Mouse (Mus musculus) left cerebral cortex, adult 9 months (tissue): Measurements from ENCODE around the gene Pvalb.

Source experiments
- DNase-seq, 2 experiments: peaks; one replicate each; pipeline ENCODE4 v3.0.0; 2022; ENCODE audit warnings: low spot score in 2 of 2

The Pvalb gene

GRCm38 (mm10) chr15:78195096-78195880 lies 10.9 kb downstream of the Pvalb start:
- no peak for DNase-seq

DNA sequence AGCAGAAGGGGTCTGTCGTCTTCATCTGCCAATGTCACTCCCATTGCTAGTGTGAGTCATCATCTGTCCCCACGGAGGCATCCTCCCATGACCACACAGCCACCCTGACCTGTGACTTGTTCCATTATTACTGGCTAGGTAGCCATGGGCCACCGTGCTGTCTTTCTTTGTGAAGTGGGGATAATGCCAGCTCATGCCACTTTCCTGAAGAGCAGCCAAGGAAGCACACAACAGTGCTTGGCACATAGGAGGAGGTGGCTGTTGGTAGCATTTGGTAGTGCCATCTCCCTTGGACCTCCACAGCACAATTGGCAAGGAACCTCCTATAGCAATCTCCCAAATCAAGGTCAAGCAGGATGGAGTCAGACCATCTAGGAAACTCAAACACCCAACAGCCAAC lies 11.9 kb downstream of the Pvalb start:
- DNase-seq: no peak

GRCm38 (mm10) chr15:78189636-78190035 lies 16.6 kb downstream of the Pvalb start:
- no peak for DNase-seq

GRCm38 (mm10) chr15:78188546-78188945 lies 17.7 kb downstream of the Pvalb start:
- no peak for DNase-seq

GRCm38 (mm10) chr15:78186906-78187305 lies 19.3 kb downstream of the Pvalb start:
- DNase-seq: no peak

DNA sequence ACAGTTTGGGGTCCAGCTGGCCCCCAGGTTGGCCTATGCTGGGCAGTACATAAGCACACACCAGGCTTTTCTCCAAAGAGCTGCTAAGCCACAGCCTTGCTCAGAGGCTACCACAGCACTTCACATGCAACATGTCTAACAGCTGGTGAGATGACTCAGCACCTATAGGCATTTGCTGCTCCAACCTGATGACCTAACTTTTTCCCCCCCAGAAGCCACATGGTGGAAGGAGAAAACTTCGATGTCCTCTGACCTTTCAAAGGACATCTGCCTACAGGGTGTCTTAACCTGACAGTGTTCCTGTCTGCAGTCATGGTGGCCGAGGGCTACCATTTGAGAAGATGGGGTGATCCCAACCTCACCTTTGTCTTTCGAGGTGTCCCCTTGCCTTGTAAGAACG lies 20.6 kb downstream of the Pvalb start:
- DNase-seq: no peak

- peak in 1 of 2 experiments; percentile 37 for DNase-seq
Observed at GRCm38 (mm10) chr15:78184855-78185254, 21.3 kb downstream of the Pvalb start.

DNA sequence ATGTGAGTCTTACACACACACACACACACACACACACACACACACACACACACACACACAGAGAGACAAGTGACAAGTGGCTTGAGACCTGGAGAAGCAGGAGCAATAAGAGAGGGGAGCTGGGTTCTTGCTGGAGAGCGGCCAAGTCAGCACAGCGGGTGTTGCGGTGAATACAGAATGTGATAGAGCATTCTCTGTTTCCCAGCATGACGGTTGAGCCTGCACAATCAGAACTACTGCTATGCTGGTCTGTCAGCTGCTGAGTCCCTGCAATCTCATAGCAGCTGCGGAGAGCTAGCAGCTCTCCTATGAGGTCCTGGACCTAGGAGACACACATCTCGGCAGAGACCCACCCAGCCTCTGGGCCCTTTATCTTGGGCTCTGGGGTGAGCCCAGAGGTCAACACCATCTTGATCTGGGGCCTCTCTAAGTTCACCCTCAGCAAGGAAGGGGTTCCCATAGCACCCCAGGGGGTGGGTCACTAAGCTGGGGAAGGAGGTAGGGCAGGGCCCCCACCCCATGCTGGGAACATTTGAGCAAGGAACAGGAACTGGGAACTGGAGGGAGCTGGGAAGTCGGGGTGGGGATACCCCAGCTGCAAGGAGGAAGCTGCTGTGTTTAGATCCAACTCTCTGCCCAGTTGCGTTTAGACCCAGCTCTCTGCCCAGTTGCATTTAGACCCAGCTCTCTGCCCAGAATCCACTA lies 24.3 kb downstream of the Pvalb start:
- peak in 1 of 2 experiments; percentile 58 for DNase-seq

- DNase-seq: no peak
Observed at GRCm38 (mm10) chr15:78179775-78180174, 26.4 kb downstream of the Pvalb start.

DNA sequence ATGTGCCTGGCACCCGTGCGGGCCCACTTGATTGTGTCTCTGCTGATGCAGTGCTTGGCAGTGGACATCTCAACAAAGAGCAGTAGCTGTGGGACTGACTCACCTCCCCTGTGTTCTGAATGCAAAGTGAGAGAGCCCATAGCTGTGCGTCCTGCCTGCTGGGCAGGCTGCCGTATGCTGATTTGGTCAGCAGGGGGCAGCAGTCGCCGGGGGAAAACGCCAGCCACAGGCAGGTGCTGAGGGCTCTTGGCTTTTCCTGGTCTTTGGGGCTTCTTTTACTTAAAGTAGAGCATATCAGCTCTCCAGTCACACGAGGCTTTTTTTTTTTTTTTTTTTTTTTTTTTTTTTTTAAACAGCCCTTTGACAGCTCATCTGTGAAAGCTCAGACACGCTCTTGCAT lies 27.8 kb downstream of the Pvalb start:
- peak in 1 of 2 experiments; percentile 89 for DNase-seq

- DNase-seq: no peak
Observed at GRCm38 (mm10) chr15:78177257-78177656, 28.9 kb downstream of the Pvalb start.

- no peak for DNase-seq
Observed at GRCm38 (mm10) chr15:78174887-78175245, 31.3 kb downstream of the Pvalb start.

- peak; percentile 99 for DNase-seq
Observed at GRCm38 (mm10) chr15:78173972-78174886, 32.0 kb downstream of the Pvalb start, which contains the start of gene Ift27. Ift27 (minus strand) TSS chr15:78174107.

DNA sequence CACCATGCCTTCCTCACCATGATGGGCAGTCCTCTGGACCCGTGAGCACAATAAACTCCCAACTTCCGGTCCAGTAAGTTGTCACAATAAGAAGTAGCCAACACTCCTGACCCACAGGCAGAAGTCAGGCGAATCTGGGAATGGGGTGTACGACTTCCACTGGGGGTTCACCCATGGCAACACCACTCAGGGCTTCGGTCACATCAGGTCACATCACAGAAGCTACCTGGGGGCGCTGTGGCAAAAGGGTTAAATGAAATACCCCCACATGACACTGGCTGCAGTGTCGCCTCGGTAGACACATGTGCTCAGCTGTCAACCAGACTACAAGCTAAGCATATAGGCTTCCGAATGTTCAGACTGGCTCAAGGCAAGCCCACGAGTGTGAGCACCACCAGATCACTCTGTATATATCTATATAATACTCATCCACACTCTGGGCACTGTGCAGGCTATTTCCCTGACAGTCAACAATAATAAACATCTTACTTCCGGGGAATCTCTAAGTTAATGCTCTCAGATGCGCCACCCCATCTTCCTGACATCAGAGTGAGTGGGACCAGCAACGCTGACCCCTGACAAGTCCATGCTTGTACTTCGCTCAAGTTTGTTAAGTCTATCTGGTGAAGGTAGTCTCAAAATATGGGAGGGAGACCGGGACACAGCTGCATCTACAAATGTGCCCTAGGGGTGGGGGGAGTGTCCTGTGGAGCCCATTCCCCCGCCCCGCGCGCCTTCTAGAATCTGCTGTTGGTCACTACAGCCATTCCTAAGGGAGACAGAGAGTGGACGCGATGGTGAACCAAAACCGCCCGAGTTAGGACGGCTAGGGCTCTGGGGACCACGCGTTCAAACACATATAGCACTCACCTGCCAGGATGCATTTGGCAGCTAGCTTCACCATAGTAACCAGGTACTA lies 33.0 kb downstream of the Pvalb start:
- no peak for DNase-seq

GRCm38 (mm10) chr15:78172256-78172898 lies 33.8 kb downstream of the Pvalb start:
- DNase-seq: no peak

- DNase-seq: no peak
Observed at GRCm38 (mm10) chr15:78171651-78172050, 34.5 kb downstream of the Pvalb start.

DNA sequence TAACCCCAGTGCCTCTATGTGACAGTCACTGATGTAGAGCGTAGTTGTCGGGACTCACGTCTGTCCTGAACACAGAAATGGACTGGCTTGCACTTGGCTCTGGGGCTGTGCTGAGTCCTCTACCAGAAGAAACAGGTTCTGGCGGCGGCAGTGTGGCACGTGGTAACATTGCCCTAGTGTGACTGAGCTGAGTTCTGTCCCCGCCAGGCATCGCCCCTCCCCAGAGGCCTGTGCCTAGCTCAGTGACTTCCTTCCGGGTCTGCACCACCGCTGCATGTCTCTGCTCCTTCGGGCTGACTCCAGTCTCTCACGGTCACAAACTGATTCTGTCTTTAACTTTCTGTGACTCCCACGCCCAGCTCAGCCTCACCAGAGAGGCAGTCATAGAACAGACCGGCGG lies 35.5 kb downstream of the Pvalb start:
- DNase-seq: no peak

DNA sequence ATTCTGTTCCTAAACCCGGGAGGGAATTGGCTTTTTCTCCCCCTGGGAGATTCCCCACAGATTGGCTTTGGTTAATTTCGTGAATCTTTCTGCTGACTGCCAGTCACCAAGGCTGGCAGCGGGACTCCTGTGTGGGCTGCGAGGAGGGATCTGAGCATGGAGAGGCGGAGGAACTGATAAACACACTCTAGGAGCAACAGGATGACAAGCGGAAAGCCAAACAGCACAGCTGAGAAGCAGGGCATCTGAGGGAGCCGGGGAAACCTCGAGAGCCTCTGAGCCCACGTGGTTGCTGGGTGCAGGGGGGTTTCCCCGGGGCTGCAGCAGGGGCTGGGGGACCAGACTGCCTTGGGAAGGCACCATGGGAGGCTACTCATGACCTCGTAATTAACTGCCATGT lies 36.6 kb downstream of the Pvalb start:
- no peak for DNase-seq

- DNase-seq: no peak
Observed at GRCm38 (mm10) chr15:78165292-78165691, 40.9 kb downstream of the Pvalb start.

DNA sequence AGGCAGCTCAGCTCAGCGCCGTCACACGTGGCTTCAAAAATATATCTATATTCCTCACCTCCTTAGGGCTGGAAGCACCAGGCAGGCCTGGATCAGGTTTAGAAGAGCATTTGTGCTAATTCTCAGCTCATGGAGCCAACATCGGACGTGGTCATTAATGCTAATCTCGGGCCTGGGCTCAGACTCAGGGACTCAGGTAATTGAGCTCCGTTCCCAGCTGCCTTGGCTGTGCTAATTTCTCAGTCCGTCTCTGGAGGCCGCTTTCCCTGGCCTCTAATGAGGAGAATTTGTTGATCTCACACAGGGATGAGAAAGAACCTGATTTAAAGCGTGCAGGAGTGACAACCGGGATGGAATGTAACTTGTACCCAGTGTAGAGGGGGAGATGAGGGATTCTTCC lies 41.7 kb downstream of the Pvalb start:
- no peak for DNase-seq

DNA sequence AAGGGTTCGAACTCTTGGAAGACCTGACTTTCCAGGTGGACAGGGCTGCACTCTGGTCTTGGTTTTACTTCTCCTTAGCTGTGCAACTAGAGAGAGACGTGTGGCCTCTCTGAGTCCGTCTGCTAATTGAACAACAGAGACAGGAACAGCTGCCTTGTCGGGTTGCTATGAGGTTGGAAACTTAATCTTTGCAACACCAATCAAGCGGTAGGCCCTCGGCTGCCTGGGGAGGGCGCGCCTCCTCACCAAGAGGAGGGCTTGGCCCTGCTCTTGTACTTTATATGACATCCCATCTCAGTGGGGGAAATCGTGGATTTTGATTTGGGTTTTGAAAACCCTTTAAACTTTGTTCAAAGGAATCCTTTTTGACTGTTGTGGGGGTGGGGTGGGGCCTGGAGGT lies 44.3 kb downstream of the Pvalb start:
- no peak for DNase-seq
